Mouse (Mus musculus): ENCODE results near the gene Slc22a23. TPM values are rescaled to one million over a fixed set of nuclear protein-coding genes. Genes with fewer than 3 reads are reported as not detected.

Slc22a23 gene
- polyA plus RNA-seq, 1 experiment from 2014 or later: 70.6 TPM

GRCm38 (mm10) chr13:34148181-34148580, 196.8 kb downstream of the Slc22a23 start:
- CTCF ChIA-PET: interaction anchor here (1.0 to 3.5 kb wide), 2 partner anchors 99 to 102 kb away, joined by 3 to 14 read pairs; no protein-coding TSS in a partner anchor
- in situ Hi-C loops (cut with MboI; ENCODE audit: low pct_unique_long_range_greater_than_20kb): no loop called here
- POLR2A ChIA-PET: no interaction called here

GRCm38 (mm10) chr13:34146916-34147315, 198.1 kb downstream of the Slc22a23 start:
- H3K27me3 ChIP-seq: no peaks in the 10 kb centered on the region
- no peak for ATAC-seq
- POLR2A ChIA-PET: no interaction called here
- in situ Hi-C loops (cut with MboI; ENCODE audit: low pct_unique_long_range_greater_than_20kb): no loop called here
- CTCF ChIA-PET: interaction anchor here (0.6 to 1.6 kb wide), 2 partner anchors 10 to 101 kb away, joined by 3 read pairs; no protein-coding TSS in a partner anchor
- no peak for DNase-seq (ENCODE audit: low read depth, low spot score)
- TF ChIP-seq CTCF (IDR thresholded peaks at IDR 0.05): peak; percentile 50

More at GRCm38 (mm10) chr13:34148181-34148580, 196.8 kb downstream of the Slc22a23 start:
- no peaks in the 10 kb centered on the region for H3K27me3 ChIP-seq
- DNase-seq (ENCODE audit: low read depth, low spot score) (no peak), ATAC-seq (no peak)
- TF ChIP-seq CTCF (IDR thresholded peaks at IDR 0.05): no peak

- in situ Hi-C loops (cut with MboI; ENCODE audit: low pct_unique_long_range_greater_than_20kb): no loop called here
- ChIA-PET POLR2A (no interaction called here), CTCF (interaction anchor here (1.0 to 1.2 kb wide), 2 partner anchors 10 to 11 kb away, joined by 4 read pairs; no protein-coding TSS in a partner anchor)
- H3K27me3 ChIP-seq: no peaks in the 10 kb centered on the region
- TF ChIP-seq CTCF (IDR thresholded peaks at IDR 0.05): no peak
- ATAC-seq: no peak
- DNase-seq (ENCODE audit: low read depth, low spot score): no peak
Measured at GRCm38 (mm10) chr13:34143389-34143788, 201.6 kb downstream of the Slc22a23 start.

- ATAC-seq (no peak), DNase-seq (ENCODE audit: low read depth, low spot score) (no peak)
- in situ Hi-C loops (cut with MboI; ENCODE audit: low pct_unique_long_range_greater_than_20kb): no loop called here
- H3K27me3 ChIP-seq: no peaks in the 10 kb centered on the region
- no peak for TF ChIP-seq CTCF (IDR thresholded peaks at IDR 0.05)
- POLR2A ChIA-PET: interaction anchor here (0.6 kb wide), 1 partner anchor 53 kb away, joined by 4 read pairs; no protein-coding TSS in a partner anchor
- CTCF ChIA-PET: interaction anchor here (1.0 kb wide), 1 partner anchor 10 kb away, joined by 3 read pairs; no protein-coding TSS in a partner anchor
Measured at GRCm38 (mm10) chr13:34136605-34137004, 208.4 kb downstream of the Slc22a23 start.

- TF ChIP-seq CTCF (IDR thresholded peaks at IDR 0.05): no peak
- no peaks in the 10 kb centered on the region for H3K27me3 ChIP-seq
- ChIA-PET POLR2A (no interaction called here), CTCF (no interaction called here)
- DNase-seq (ENCODE audit: low read depth, low spot score): no peak
- in situ Hi-C loops (cut with MboI; ENCODE audit: low pct_unique_long_range_greater_than_20kb): no loop called here
- ATAC-seq: no peak
Measured at GRCm38 (mm10) chr13:34134276-34134675, 210.7 kb downstream of the Slc22a23 start.

GRCm38 (mm10) chr13:34133326-34134071, 211.5 kb downstream of the Slc22a23 start:
- DNase-seq (ENCODE audit: low read depth, low spot score): no peak
- in situ Hi-C loops (cut with MboI; ENCODE audit: low pct_unique_long_range_greater_than_20kb): no loop called here
- POLR2A ChIA-PET: interaction anchor here (0.6 to 1.1 kb wide), 2 partner anchors 17 to 66 kb away, joined by 4 read pairs; no protein-coding TSS in a partner anchor
- TF ChIP-seq CTCF (IDR thresholded peaks at IDR 0.05): no peak
- CTCF ChIA-PET: interaction anchor here (1.7 kb wide), 1 partner anchor 10 kb away, joined by 4 read pairs; no protein-coding TSS in a partner anchor
- H3K27me3 ChIP-seq: no peaks in the 10 kb centered on the region
- ATAC-seq: no peak

- in situ Hi-C loops (cut with MboI; ENCODE audit: low pct_unique_long_range_greater_than_20kb): no loop called here
- DNase-seq (ENCODE audit: low read depth, low spot score) (no peak), ATAC-seq (no peak)
- CTCF ChIA-PET: interaction anchor here (1.7 kb wide), 1 partner anchor 11 kb away, joined by 4 read pairs; no protein-coding TSS in a partner anchor
- POLR2A ChIA-PET: interaction anchor here (1.1 kb wide), 1 partner anchor 65 kb away, joined by 4 read pairs; no protein-coding TSS in a partner anchor
- H3K27me3 ChIP-seq: no peaks in the 10 kb centered on the region
- no peak for TF ChIP-seq CTCF (IDR thresholded peaks at IDR 0.05)
Measured at GRCm38 (mm10) chr13:34132875-34133274, 212.1 kb downstream of the Slc22a23 start.

GRCm38 (mm10) chr13:34132299-34132698, 212.7 kb downstream of the Slc22a23 start:
- in situ Hi-C loops (cut with MboI; ENCODE audit: low pct_unique_long_range_greater_than_20kb): no loop called here
- POLR2A ChIA-PET: no interaction called here
- TF ChIP-seq CTCF (IDR thresholded peaks at IDR 0.05): no peak
- no peaks in the 10 kb centered on the region for H3K27me3 ChIP-seq
- DNase-seq (ENCODE audit: low read depth, low spot score): no peak
- ATAC-seq: no peak
- CTCF ChIA-PET: interaction anchor here (1.7 kb wide), 1 partner anchor 12 kb away, joined by 4 read pairs; no protein-coding TSS in a partner anchor

- ChIA-PET CTCF (no interaction called here), POLR2A (no interaction called here)
- ATAC-seq (no peak), DNase-seq (ENCODE audit: low read depth, low spot score) (no peak)
- TF ChIP-seq CTCF (IDR thresholded peaks at IDR 0.05): no peak
- in situ Hi-C loops (cut with MboI; ENCODE audit: low pct_unique_long_range_greater_than_20kb): no loop called here
- H3K27me3 ChIP-seq: no peaks in the 10 kb centered on the region
Measured at GRCm38 (mm10) chr13:34131708-34132060, 213.3 kb downstream of the Slc22a23 start.

GRCm38 (mm10) chr13:34131011-34131707, 213.8 kb downstream of the Slc22a23 start:
- in situ Hi-C loops (cut with MboI; ENCODE audit: low pct_unique_long_range_greater_than_20kb): no loop called here
- ATAC-seq: no peak
- ChIA-PET CTCF (no interaction called here), POLR2A (no interaction called here)
- no peak for TF ChIP-seq CTCF (IDR thresholded peaks at IDR 0.05)
- no peak for DNase-seq (ENCODE audit: low read depth, low spot score)
- no peaks in the 10 kb centered on the region for H3K27me3 ChIP-seq
